Mouse (Mus musculus): ENCODE results near the gene Ddx18. TPM values are rescaled to one million over a fixed set of nuclear protein-coding genes. Genes with fewer than 3 reads are reported as not detected.

The Ddx18 gene
- 10 to 100 TPM; 22.1 to 23.3 TPM for total RNA-seq (2021)

GRCm38 (mm10) chr1:121567521-121568489 lies at the start of gene Ddx18:
Gene Ddx18 (minus strand): TSS chr1:121567989.
- intact Hi-C loops (cut with DNase I) = no loop called here
- peak; percentile 95 to 97 for DNase-seq (ENCODE audit: extremely low spot score in 1 of 2, low spot score in 2 of 2)

DNA sequence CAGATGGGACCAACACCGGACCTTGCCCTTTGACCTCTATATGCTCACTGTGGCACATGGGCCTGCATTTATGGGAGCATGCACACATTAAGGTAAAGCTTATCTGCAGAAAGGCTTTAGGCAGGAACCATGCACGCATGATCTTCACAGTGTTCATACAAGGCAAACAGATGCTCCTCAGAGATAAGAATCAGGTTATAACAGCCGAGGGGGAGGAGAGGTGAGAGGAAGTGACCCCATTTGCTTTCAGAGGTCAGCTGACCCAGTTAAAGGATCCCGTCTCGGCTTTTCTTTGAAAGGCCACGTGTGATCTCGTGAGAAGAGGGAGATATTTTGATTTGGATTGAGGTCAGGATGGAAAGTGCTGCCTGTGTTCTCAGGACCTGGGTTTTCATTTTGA lies 40.2 kb upstream of the Ddx18 start:
- intact Hi-C loops (cut with DNase I) = no loop called here
- no peak for DNase-seq (ENCODE audit: extremely low spot score in 1 of 2, low spot score in 2 of 2)

DNA sequence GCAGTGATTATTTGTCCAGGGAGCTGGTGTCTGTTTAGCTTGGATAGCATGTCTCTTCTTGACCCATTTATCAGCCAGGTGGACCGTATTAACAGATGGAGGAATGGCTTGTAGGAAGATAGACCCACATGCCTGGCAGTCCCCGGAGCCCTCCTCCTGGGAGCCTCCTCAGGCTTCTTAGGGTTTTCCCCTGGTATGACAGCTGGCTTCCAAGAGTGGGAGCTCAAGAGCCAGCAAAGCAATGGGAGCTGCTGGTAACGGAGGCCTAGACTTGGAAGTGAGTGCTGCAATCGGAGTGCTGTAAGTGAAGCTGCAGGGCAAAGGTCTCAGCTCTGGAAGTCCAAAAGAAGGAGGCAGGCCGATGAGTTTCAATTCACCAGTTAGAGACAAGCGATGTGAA lies 37.3 kb upstream of the Ddx18 start:
- intact Hi-C loops (cut with DNase I) = no loop called here
- DNase-seq (ENCODE audit: extremely low spot score in 1 of 2, low spot score in 2 of 2) = peak; percentile 23 to 50

DNA sequence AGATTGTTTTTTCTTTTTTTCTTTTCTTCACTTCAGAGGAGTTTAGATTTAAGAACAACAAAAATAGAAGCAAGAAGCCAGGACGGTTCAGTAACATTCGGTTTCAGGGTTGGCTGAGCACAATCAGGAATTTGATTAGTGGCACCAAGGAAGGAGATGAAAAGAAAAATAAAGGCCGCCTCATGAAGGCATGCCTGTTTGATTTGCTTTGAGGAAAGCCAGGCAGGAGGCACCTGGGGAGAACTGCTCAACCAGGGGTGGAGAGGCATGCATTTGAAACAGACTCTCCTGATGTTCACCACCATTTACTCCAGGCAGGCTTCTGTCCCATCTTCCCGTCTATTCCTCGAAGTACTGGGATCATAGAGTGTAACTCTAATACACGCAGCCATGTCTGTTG lies 34.1 kb upstream of the Ddx18 start:
- intact Hi-C loops (cut with DNase I) = no loop called here
- DNase-seq (ENCODE audit: extremely low spot score in 1 of 2, low spot score in 2 of 2) = no peak

- intact Hi-C loops (cut with DNase I) = no loop called here
- DNase-seq (ENCODE audit: extremely low spot score in 1 of 2, low spot score in 2 of 2) = peak in 1 of 2 experiments; percentile 20
These were observed 33.3 kb upstream of the Ddx18 start for GRCm38 (mm10) chr1:121601084-121601483.

DNA sequence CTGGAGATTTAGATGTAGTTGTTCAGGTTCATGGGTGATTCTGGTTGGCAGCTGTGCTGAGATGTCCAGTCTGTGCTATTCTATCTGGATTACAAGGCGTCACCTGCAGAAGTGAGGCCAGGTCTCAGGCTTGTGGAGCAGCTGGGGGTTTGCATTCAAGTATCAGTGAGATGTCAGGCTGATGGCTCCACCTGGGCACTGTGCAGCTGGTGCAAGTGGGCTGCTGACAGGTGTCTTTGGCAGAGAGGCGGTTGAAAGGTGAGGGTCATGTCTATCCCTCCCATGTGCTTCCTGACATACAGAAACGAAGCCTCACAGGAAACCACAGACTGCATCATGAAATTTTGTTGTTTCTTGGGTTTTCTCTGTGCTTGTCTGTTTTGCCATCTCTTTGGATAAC lies 30.6 kb upstream of the Ddx18 start:
- intact Hi-C loops (cut with DNase I) = no loop called here
- no peak for DNase-seq (ENCODE audit: extremely low spot score in 1 of 2, low spot score in 2 of 2)

GRCm38 (mm10) chr1:121596951-121597625 lies 29.3 kb upstream of the Ddx18 start:
- intact Hi-C loops (cut with DNase I) = no loop called here
- DNase-seq (ENCODE audit: extremely low spot score in 1 of 2, low spot score in 2 of 2) = no peak

DNA sequence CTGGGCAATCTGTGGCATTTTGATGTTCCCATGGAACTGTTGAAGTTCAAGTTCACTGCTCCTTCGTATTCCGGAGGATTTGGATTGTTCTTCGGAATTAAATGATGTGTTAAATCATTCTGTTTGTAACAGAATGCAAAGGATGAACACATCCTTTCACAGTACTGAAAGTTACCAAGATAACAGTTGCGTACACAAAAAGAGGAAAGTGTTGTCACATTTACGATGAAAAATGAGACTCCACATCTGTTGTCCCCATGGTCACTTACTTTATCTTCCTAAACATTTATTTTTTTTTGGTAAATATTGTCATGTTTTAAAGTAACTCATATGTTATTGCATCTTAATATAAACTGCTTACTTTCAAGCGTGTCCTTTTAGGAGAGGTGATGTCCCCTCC lies 17.0 kb upstream of the Ddx18 start:
- no peak for DNase-seq (ENCODE audit: extremely low spot score in 1 of 2, low spot score in 2 of 2)
- intact Hi-C loops (cut with DNase I) = no loop called here

- intact Hi-C loops (cut with DNase I) = no loop called here
- no peak for DNase-seq (ENCODE audit: extremely low spot score in 1 of 2, low spot score in 2 of 2)
These were observed 13.5 kb upstream of the Ddx18 start for GRCm38 (mm10) chr1:121581133-121581855.

GRCm38 (mm10) chr1:121577491-121577890 lies 9.7 kb upstream of the Ddx18 start:
- no peak for DNase-seq (ENCODE audit: extremely low spot score in 1 of 2, low spot score in 2 of 2)
- intact Hi-C loops (cut with DNase I) = no loop called here

DNA sequence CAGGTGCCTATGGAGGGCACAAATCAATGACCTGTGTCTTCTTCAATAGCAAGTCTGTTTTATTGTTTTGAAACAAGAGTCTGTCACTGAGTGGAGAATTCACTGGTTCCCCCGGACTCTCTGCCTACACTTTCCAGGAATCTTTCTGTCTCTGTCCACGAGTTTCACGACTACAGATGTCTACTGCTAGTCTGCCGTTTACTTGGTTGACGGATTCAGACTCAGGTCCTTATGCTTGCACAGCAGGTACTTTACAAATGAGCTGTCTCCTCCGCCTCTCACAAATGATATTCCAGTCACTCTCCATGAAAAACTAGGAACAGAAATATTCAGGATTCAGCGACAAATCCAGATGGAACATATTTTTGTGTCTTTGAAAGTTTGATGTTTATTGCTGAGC lies 2.7 kb upstream of the Ddx18 start:
- DNase-seq (ENCODE audit: extremely low spot score in 1 of 2, low spot score in 2 of 2) = no peak
- intact Hi-C loops (cut with DNase I) = no loop called here

- DNase-seq (ENCODE audit: extremely low spot score in 1 of 2, low spot score in 2 of 2) = no peak
- intact Hi-C loops (cut with DNase I) = loop anchor here (10.0 kb wide), 1 partner anchor 93 kb away; no protein-coding TSS in a partner anchor
These were observed 9.9 kb downstream of the Ddx18 start for GRCm38 (mm10) chr1:121557861-121558260.

- no peak for DNase-seq (ENCODE audit: extremely low spot score in 1 of 2, low spot score in 2 of 2)
- intact Hi-C loops (cut with DNase I) = loop anchor here (10.0 kb wide), 1 partner anchor 87 kb away; no protein-coding TSS in a partner anchor
These were observed 16.3 kb downstream of the Ddx18 start for GRCm38 (mm10) chr1:121551457-121551835.

DNA sequence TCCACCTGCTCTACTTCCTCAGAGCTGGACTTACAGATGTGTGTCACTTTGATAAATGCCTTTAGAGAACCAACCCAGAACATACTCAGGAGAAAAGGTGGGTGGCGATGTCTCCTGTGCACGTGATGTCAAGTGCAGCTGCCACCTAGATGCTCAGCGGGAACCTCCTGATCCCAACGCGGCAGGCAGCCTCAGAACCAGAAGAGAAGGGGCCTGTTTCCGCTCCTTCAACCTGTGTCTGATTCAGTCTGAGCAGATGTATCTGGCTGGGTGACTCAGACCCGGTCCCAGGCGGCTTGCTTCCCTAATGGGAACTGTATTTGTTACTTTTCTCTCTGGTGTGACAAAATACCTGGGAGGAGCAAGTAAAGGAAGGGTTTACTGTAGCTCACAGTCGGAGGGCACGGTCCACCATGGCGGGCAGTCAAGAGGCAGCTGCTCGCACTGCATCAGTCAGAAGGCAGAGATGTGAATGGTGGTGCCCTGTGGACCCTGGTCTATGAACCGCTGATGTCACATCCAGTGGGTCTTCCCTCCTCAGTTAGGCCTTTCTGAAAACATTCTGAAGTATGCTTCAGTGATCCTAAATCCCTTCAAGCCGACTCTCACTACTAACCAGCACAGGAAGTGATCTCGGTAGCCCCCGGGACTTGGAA lies 16.9 kb downstream of the Ddx18 start:
- intact Hi-C loops (cut with DNase I) = loop anchor here (10.0 kb wide), 1 partner anchor 86 kb away; no protein-coding TSS in a partner anchor

GRCm38 (mm10) chr1:121549456-121549855 lies 18.3 kb downstream of the Ddx18 start:
- intact Hi-C loops (cut with DNase I) = loop anchor here (5.0 kb wide), 1 partner anchor 107 kb away; no protein-coding TSS in a partner anchor

More for the DNA sequence above, 16.9 kb downstream of the Ddx18 start:
- no peak for DNase-seq (ENCODE audit: extremely low spot score in 1 of 2, low spot score in 2 of 2)

DNA sequence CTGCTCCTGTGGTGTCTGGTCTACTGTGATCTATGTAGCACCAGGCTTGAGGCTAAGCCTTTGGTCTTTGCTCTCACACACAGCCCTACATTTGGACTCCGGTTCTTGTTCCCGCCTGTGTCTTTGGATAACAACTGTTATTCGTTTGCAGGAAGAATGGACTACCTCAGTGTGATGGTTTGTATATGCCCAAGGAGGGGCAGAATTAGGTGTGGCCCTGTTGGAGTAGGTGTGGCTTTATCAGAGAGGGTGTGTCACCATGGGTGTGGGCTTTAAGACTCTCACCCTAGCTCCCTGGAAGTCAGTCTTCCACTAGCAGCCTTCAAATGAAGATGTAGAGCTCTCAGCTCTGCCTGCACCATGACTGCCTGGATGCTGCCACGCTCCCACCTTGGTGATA lies 19.1 kb downstream of the Ddx18 start:
- intact Hi-C loops (cut with DNase I) = loop anchor here (5.0 kb wide), 1 partner anchor 106 kb away; no protein-coding TSS in a partner anchor
- DNase-seq (ENCODE audit: extremely low spot score in 1 of 2, low spot score in 2 of 2) = no peak

More at GRCm38 (mm10) chr1:121549456-121549855, 18.3 kb downstream of the Ddx18 start:
- no peak for DNase-seq (ENCODE audit: extremely low spot score in 1 of 2, low spot score in 2 of 2)

DNA sequence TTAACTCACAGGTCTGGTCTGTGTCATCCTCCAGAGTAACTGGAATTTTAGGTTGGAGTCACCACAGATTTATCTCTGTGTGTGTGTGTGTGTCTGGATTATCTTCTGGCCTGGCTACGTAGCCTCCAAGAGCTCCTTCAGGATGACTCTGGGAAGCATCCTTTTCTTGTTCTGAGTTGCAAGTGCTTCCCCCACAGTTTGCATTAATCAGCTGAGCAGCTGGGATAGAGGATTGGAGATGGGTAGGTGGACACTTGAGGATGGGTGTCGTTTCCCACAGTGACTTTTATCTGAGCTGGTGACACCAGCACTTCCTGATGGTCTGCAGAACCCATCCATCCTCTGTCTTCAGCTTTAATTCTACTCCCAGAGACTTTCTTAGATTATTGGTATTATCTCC lies 20.9 kb downstream of the Ddx18 start:
- intact Hi-C loops (cut with DNase I) = loop anchor here (5.0 kb wide), 1 partner anchor 105 kb away; no protein-coding TSS in a partner anchor
- DNase-seq (ENCODE audit: extremely low spot score in 1 of 2, low spot score in 2 of 2) = no peak

DNA sequence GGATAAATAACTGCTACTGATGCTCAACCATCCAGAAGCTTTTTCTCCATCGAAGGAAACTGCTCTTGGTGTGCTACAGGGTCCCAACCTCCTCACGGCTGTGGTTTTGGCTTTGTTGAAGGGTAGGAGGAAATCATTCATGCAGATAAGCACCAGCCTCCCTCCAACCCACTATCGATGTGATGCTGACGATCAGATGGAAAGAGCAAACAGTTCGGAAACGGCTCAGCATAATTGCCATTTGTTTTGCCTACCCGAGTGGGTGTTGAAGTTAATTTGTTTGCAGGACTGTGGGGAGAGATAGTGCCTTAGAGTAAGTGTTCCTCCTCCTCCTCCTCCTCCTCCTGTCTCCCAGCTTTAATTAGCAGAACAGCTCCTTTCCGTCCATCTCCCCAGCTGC lies 27.4 kb downstream of the Ddx18 start:
- intact Hi-C loops (cut with DNase I) = no loop called here
- no peak for DNase-seq (ENCODE audit: extremely low spot score in 1 of 2, low spot score in 2 of 2)
